Mouse (Mus musculus): Measurements from ENCODE around the gene Ap3b1.

Gene Ap3b1

DNA sequence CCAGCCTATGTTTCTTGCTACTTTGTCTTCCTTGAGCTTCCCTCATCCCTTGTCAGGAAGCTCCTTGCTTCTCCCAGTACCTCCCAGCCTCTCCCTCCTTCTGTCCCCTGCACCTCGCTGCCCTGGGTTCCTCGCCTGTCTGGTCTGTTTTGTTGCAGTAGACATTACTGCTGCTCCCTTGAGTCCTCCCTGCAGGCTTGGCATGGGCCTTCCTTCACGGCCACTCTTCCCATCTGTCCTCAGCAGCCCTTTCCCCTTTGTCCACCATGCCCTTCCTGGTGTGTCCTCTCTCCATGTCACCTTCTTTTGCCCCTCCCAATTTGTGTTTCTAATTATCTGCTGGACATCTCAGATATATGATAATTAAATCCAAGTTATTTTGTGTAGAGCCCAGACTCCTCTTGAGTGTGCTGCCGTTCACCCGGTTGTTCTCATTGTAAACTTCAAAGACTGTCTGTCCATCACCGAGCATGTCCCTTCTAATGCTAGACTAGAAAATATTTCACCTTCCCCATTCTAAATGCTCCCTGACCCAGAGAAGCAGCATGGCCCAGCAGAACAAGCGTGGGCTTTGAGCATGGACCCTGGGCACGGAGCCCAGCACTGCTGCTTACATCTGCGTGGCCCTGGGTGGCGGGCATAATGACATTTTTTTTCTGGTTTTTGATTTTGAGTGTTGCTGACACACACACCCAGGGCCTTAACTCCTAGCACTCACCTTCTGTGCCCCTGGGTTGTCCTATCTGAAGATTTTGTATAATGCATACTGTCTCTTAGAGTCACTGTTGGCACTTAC is 181.3 kb downstream of the Ap3b1 start:
- no peak for DNase-seq (ENCODE audit: low read depth, low spot score)

DNA sequence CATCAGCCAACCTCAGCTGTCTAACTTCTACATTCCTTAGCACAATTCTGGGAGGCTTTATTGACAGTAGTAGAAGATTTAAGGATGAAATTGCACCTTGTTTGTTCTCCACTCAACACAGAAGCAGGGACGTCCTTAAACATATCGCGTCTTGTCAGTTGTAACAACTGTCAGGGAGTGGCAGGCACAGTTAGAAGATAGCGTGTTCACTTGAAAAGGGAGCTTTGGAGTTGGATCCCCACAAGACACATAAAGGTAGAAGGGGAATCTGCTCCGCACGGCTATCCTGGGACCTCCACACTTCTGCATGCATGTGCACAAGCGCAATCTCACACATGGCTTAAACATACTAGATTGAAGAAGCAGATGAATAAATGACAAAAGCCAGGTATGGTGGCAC is 183.3 kb downstream of the Ap3b1 start:
- no peak for DNase-seq (ENCODE audit: low read depth, low spot score)

DNA sequence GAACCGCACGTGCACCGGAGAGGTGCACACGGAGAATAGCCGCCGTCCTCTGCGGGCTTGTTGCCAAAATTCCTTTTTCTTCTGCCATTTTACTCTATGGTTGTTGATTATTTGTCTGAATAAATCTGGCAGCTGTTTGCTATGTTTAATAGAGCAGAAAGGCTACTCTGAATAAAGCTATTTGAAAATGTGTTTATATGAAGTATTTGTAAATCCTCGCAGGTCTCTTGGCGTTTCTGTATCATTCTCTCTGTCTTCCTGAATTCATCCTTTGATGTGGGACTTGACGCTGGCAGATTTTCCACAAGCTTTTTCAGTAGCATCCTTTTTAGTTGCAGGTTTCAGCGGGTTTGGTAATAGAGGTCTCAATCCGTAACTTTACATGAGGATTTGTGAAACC is 185.5 kb downstream of the Ap3b1 start:
- no peak for DNase-seq (ENCODE audit: low read depth, low spot score)

DNA sequence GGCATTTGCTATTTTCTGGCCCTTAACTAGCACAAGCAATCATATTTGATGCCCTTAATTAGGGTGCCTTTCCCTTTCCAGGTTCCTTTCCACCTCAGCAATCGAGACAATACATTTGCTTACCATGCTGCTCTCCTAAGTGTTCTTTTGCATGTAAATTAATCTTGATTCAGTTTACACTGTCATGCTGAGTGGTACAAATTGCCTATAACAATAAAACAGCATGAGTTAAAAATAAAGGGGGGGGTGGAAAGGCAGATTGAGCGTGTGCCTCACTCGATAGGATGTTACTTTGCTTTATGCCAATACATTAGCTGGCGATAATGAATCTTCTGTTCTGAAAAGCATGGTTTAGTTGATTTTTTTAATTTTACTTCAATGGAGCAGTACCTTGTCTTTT is 187.0 kb downstream of the Ap3b1 start:
- DNase-seq (ENCODE audit: low read depth, low spot score): no peak

GRCm38 (mm10) chr13:94546246-94546645 is 187.5 kb downstream of the Ap3b1 start:
- DNase-seq (ENCODE audit: low read depth, low spot score): no peak

DNA sequence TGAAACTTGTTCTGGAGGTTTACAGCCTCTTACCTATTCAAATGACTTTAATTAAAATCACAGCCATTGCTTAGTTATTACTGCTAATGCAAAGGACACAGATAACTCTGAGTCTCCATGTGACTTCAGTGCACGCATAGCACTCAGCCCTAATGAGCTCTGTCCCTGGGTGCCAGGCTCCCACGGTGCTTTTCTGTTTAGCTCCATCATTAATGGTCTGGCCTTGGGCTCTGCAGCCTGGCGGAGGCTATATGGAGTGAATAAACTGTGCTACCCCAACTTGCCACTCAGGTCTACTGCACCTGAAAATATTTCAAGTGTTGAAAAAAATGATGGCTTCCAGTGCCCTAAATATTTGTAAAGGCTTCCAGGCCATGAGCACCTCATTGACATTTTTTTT is 190.8 kb downstream of the Ap3b1 start:
- DNase-seq (ENCODE audit: low read depth, low spot score): no peak

DNA sequence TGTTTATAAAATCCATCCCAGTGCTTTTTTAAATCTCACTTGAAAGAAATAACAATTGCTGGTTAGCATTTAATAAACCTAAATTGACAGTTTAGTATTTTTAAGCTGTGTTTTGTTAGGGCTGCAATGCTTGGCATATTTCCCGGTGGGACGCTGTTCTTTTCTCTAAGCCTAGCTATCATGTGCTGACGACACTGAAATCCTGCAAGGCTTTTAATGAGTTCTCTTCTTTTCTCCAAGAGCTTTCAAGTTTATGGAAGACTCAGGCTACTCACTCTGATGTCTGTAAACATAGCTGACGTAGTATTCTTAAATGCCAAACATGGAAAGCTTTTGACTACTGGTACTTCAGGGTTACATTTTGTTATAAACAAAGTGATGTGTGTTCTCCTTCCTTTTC is 191.3 kb downstream of the Ap3b1 start:
- DNase-seq (ENCODE audit: low read depth, low spot score): no peak

DNA sequence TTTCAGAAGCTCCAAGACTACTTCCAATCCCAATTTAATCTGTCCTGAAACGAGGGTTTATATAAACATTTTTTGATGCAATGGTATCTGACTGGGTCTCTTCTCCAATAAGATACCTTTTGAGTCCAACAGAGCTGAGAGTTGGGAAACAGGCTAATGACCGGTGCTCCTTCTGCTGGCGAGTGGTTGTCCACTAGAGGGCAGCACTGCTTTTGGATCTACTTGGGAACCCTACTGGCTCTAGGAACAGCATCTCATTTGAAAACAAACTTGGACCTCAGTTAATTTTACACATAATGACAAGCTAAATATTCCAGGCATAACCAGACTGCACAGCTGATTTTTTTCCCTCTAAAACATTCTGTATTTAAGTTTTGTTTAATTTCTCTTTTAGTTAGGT is 201.3 kb downstream of the Ap3b1 start:
- DNase-seq (ENCODE audit: low read depth, low spot score): peak; percentile 36

DNA sequence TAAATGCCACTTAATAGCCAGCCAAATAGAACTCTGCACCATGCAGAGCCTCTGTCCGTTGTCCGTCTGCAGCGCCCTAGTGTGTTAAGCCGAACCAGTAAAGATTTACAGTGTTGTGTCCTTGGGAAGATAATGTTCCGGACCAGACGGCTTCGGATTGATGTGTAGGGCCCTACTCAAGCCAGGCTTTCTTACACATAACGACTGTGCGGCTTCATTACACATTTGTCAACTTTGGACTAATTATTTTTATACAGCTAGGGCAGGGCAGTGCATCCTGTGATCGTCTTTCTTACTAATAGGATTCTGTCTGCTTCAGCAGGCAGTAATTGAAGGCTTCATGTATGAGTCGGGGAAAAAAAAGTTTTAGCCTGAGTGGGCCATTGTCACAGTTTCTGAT is 202.1 kb downstream of the Ap3b1 start:
- DNase-seq (ENCODE audit: low read depth, low spot score): no peak

DNA sequence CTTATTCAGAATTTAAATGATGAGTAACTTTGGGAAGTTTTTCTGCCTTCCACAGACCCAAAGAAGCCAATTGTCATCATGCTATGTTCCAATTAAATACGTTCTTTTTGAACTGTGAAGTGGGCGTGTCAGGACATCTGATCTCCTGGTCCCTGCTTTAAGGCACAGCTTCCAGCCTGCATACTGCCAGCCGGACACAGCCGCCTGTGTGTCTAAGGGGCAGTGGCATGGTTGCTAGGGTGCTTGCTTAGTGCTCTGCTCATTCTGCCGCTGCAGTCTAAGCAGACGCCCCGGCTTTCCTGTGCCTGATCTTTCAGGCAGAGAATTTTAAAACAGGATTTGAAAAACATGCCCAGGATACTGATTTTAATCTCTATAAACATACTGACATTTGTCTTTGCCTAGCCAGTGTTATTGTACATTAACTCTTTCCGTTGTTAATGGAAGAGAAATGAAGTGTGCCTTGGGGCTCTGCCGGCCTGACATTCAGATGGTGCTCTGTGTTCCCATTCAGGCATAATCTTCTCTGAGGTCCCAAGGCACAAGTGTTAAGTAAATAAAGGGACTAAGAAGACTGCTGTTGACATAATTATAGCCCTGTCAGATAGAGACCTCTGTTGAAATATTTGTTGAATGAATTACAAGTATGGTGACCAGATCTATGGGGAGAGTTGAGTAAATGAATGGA is 204.0 kb downstream of the Ap3b1 start:
- DNase-seq (ENCODE audit: low read depth, low spot score): no peak

DNA sequence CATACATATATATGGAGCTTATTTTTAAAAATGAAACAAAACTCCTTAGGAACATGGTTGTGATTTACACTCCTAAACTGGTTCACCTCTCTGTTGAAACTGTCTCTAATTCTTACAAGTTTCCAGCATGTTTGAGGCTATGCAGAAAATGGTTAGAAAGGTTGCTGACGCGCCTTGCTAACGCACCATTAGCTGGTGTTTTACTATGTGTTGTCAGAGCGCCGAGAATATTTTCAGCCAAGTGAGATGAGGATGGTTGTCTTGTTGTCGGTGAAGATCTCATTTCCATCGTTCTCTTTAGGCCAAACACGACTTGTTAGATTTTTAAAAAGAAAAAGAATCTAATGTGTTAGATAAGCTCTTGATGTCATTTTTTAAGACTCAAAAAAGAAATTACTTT is 205.1 kb downstream of the Ap3b1 start:
- no peak for DNase-seq (ENCODE audit: low read depth, low spot score)

- DNase-seq (ENCODE audit: low read depth, low spot score): no peak
Observed at GRCm38 (mm10) chr13:94564351-94564994, 205.7 kb downstream of the Ap3b1 start.

DNA sequence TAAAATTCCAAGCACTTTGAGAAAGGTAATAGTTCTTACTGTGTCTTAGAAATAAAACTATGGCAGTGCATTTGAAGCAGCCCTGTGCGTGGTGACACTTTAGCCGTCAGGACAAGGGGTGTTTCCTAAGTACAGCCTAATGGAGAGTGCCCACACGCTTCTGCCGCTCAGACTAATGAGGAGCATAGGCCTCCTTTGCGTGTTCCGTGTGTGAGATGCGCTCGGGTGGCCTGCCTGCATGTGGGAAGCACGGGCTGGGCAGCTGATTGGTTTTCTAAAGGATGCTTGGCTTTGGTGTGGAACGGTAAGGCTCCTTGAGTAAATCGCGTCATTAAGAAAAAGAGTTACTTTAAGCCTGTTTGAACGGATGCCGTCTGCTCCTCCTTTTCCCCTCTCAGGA is 206.4 kb downstream of the Ap3b1 start:
- no peak for DNase-seq (ENCODE audit: low read depth, low spot score)

GRCm38 (mm10) chr13:94565616-94566015 is 206.9 kb downstream of the Ap3b1 start:
- DNase-seq (ENCODE audit: low read depth, low spot score): no peak

GRCm38 (mm10) chr13:94567739-94568138 is 209.0 kb downstream of the Ap3b1 start:
- no peak for DNase-seq (ENCODE audit: low read depth, low spot score)

DNA sequence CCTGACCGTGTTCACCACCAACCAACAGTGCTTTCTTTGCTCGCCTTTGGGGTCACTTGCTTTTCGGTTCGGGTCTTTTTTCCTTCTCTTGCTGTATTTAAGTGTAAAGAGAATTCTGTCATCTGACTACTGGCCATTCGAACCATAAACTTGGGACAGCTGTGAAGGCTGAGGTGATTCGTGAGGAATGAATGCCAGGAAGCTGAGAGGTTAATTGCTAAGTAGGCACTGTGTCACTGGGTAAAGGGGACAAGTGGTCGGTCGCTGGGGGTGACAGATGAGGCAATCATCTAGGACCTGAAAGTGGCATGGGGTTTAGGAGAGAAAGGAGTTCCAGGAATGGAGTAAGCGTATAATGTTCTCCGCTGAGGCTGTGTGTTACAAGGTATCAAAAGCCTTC is 212.2 kb downstream of the Ap3b1 start:
- DNase-seq (ENCODE audit: low read depth, low spot score): no peak

- DNase-seq (ENCODE audit: low read depth, low spot score): no peak
Observed at GRCm38 (mm10) chr13:94573356-94573755, 214.6 kb downstream of the Ap3b1 start.

DNA sequence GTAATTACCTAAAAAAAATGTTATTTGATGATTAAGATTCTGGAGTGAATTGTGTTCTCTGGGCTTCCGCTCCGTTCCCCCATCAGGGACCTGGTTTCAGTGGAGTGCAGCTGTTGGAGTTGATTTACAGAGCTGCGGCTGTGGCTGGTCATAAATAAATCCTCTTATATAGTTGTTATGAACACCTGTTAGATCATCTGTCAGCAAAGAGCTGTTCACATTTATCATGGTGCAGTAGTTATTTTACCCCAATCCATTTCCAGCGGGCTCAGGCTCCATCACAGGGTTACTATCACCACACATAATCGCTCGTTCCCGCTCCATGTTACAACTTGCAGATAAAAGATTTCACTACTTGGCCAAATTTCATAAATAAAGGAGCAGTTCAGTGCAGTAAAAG is 215.1 kb downstream of the Ap3b1 start:
- no peak for DNase-seq (ENCODE audit: low read depth, low spot score)

DNA sequence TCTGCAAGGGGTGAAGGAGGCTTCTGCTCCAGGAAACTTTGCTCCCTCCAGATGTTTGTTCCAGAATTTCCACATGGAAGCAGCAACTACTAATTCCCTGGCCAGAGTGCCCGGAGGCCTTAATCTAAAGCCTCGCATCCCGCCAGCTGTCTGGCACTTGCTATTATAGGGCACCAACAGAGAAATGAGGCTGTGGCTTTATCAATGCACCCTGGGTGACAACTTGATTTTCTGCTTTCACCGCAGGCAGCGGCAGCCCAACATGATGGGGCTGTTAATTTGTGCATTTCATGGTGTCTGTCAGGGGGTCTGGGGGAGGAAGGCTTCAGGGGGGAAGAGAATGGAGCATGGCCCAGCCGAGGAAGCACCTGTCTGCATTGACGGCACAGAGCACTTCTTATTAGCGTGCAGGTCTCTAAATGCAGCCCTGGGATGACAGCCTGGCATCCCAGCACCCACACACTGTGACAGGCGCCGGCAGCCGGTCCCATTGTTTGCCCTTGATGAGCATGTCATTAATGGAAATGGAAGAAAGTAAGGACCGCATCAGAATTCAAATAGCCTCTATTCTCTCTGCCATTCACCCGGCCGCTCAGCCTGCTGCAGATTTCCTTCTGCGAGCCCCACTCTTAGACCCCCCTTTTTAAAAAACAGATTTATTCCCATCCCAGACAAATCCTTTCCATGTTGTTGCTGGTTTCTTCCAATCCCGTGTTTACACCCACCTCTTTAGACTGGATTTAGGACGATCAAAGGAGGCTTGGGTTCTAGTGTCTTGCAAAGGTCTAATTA is 217.0 kb downstream of the Ap3b1 start:
- no peak for DNase-seq (ENCODE audit: low read depth, low spot score)

- no peak for DNase-seq (ENCODE audit: low read depth, low spot score)
Observed at GRCm38 (mm10) chr13:94576399-94577176, 217.8 kb downstream of the Ap3b1 start.

DNA sequence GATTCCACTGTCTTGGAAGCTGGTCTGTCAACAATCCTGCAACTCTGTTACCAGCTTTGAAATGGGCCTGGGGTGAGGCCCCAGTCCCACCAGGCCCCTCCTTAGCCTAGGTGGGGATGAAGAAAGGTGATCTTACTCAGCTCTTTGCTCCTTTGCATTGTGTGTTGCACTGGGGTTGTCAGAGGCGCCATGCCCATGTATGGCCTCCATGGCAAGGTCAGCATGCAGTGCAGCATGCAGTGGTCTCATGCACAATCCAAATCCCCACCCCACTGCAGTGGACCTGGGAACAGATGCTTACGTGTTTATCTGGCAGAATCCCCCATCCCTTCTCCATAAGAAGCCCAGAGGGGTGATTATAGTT is 218.4 kb downstream of the Ap3b1 start:
- no peak for DNase-seq (ENCODE audit: low read depth, low spot score)
